Mouse (Mus musculus) brain, embryonic 14.5 days (tissue): Measurements from ENCODE around the gene Arf6.

Experiments
- CTCF ChIP-seq: fragments of 200-500 bp; IDR thresholded peaks from 2 replicates; pipeline ENCODE4 v1.5.1; 2012; ENCODE audit warnings: inconsistent platforms, mild to moderate bottlenecking, moderate library complexity, borderline replicate concordance; ENCODE audit not compliant: insufficient read depth, insufficient read length; ENCODE audit errors: extremely low read depth
- POLR2A ChIP-seq: fragments of 200-500 bp; IDR thresholded peaks from 2 replicates; pipeline ENCODE4 v1.6.1; 2012; ENCODE audit warnings: mild to moderate bottlenecking, inconsistent platforms, borderline replicate concordance; ENCODE audit not compliant: poor library complexity, insufficient read depth, insufficient read length, severe bottlenecking; ENCODE audit errors: extremely low read depth

- TF ChIP-seq CTCF = no peak
- no peak for TF ChIP-seq POLR2A
These were observed 10.0 kb upstream of the Arf6 start for GRCm38 (mm10) chr12:69361919-69362318.
